Mouse (Mus musculus): Measurements from ENCODE around the gene Gm20458.

Gm20458 gene

GRCm38 (mm10) chr2:164460745-164461551, at the start of gene Gm20458:
Gene Gm20458, plus strand, starts transcription at chr2:164460967.
- DNase-seq (ENCODE audit: low spot score): peak; percentile 97

GRCm38 (mm10) chr2:164414167-164414566, 46.6 kb upstream of the Gm20458 start:
- no peak for DNase-seq (ENCODE audit: low spot score)

- DNase-seq (ENCODE audit: low spot score): no peak
Observed at GRCm38 (mm10) chr2:164414581-164414980, 46.2 kb upstream of the Gm20458 start.

- no peak for DNase-seq (ENCODE audit: low spot score)
Observed at GRCm38 (mm10) chr2:164417198-164417597, 43.6 kb upstream of the Gm20458 start.

- DNase-seq (ENCODE audit: low spot score): no peak
Observed at GRCm38 (mm10) chr2:164418308-164418875, 42.4 kb upstream of the Gm20458 start.

GRCm38 (mm10) chr2:164419489-164419888, 41.3 kb upstream of the Gm20458 start:
- DNase-seq (ENCODE audit: low spot score): no peak

GRCm38 (mm10) chr2:164421306-164421705, 39.5 kb upstream of the Gm20458 start:
- DNase-seq (ENCODE audit: low spot score): no peak

GRCm38 (mm10) chr2:164421979-164422378, 38.8 kb upstream of the Gm20458 start:
- DNase-seq (ENCODE audit: low spot score): no peak

- no peak for DNase-seq (ENCODE audit: low spot score)
Observed at GRCm38 (mm10) chr2:164422675-164423393, 37.9 kb upstream of the Gm20458 start.

GRCm38 (mm10) chr2:164423464-164423863, 37.3 kb upstream of the Gm20458 start:
- DNase-seq (ENCODE audit: low spot score): no peak

GRCm38 (mm10) chr2:164424406-164424805, 36.4 kb upstream of the Gm20458 start:
- no peak for DNase-seq (ENCODE audit: low spot score)

GRCm38 (mm10) chr2:164425401-164425800, 35.4 kb upstream of the Gm20458 start:
- DNase-seq (ENCODE audit: low spot score): no peak

- DNase-seq (ENCODE audit: low spot score): no peak
Observed at GRCm38 (mm10) chr2:164426121-164426520, 34.6 kb upstream of the Gm20458 start.

- DNase-seq (ENCODE audit: low spot score): no peak
Observed at GRCm38 (mm10) chr2:164426952-164427351, 33.8 kb upstream of the Gm20458 start.

GRCm38 (mm10) chr2:164428451-164428850, 32.3 kb upstream of the Gm20458 start:
- no peak for DNase-seq (ENCODE audit: low spot score)

- DNase-seq (ENCODE audit: low spot score): no peak
Observed at GRCm38 (mm10) chr2:164429881-164430615, 30.7 kb upstream of the Gm20458 start.

- no peak for DNase-seq (ENCODE audit: low spot score)
Observed at GRCm38 (mm10) chr2:164430697-164431096, 30.1 kb upstream of the Gm20458 start.

GRCm38 (mm10) chr2:164431676-164432465, 28.9 kb upstream of the Gm20458 start:
- DNase-seq (ENCODE audit: low spot score): no peak

- no peak for DNase-seq (ENCODE audit: low spot score)
Observed at GRCm38 (mm10) chr2:164432541-164433191, 28.1 kb upstream of the Gm20458 start.

GRCm38 (mm10) chr2:164433278-164433895, 27.4 kb upstream of the Gm20458 start:
- DNase-seq (ENCODE audit: low spot score): no peak

Data from layer of hippocampus, adult 11-12 months (tissue).